Mouse (Mus musculus): Measurements from ENCODE around the gene A530032D15Rik.
"Not testable (repeated sequence)": the region's sequence is repeated elsewhere in the genome, so short reads cannot be mapped to it uniquely, and the experiment has no call there.

GRCm38 (mm10) chr1:85099864-85100263 lies 9.8 kb downstream of the A530032D15Rik start, which contains the start of gene Gm10553:
- not testable (repeated sequence) for TF ChIP-seq EP300, CTCF (IDR thresholded peaks at IDR 0.05)

Measured in lung, postnatal 0 days (tissue).